Comparison of ENCODE assay signal across 25 mouse cellular contexts in genomic region chr14:25362771-25363170, GRCm38 (mm10).
A peak's percentile ranks its signal among the peaks of the same experiment; 100 is the strongest.
DNase-seq lines count a peak whose midpoint lies in the region; ATAC-seq and TF ChIP-seq lines count a peak whose summit lies in the region.
"Had no signal": no experiment of that assay in that cellular context is flagged by ENCODE, and none has a peak within 500 bp of the region (broad histone marks: within the 10 kb centered on the region; RNA-seq: fewer than 3 reads in every experiment).

No protein-coding gene starts in this region.

- in situ Hi-C loops in ES-E14 (cut with MboI; ENCODE audit: low sequenced_read_pairs in 2 of 2, unreplicated experiment in 2 of 2) = loop anchor here in 1 of 2 experiments (10.0 kb wide), 1 partner anchor 58 kb away; no protein-coding TSS in a partner anchor

- ATAC-seq in hindbrain, postnatal 0 days = no peak
- ATAC-seq in megakaryocyte, adult 5-6 weeks (ENCODE audit: poor library complexity, severe bottlenecking) = peak; percentile 54
- no peak for ATAC-seq in inflammation-experienced regulatory T-cells, adult 6 months
- ATAC-seq: intestine, embryonic 16.5 days had no signal

- peak overlapping the region; percentile 40; the same call in 1 of the 2 replicates for H3K27ac ChIP-seq in hindbrain, embryonic 10.5 days
- H3K27ac ChIP-seq in hindbrain, postnatal 0 days = no peak overlapping the region
- H3K27ac ChIP-seq in ES-E14 (ENCODE audit: insufficient read depth, low read depth, low read length, poor library complexity, severe bottlenecking) = peak overlapping the region; percentile 57; the same call in 1 of the 2 replicates
- H3K27ac ChIP-seq: heart, adult 2 months; hindbrain, embryonic 13.5 days; limb, embryonic 15.5 days; liver, embryonic 15.5 days; macrophage; midbrain, embryonic 12.5 days; neural tube, embryonic 12.5 days had no signal

- 22% methylated on average over 1 of the region's 1 CpGs for WGBS in hindbrain, embryonic 10.5 days
- 16% methylated on average over 1 of the region's 1 CpGs for WGBS in hindbrain, postnatal 0 days

- DNase-seq in hindbrain, embryonic 10.5 days (ENCODE audit: low spot score) = no peak
- no peak for DNase-seq in hindbrain, postnatal 0 days (ENCODE audit: low spot score)
- no peak for DNase-seq in ES-E14 (ENCODE audit: low read depth, low spot score)
- peak; percentile 56 for DNase-seq in ZHBTc4 (ENCODE audit: low read depth, low spot score)
- DNase-seq in gastrocnemius, postnatal 36 days = no peak
- DNase-seq: adrenal gland, adult 2 months; cerebellum, adult 18-20 months; gastrocnemius, postnatal 14 days; heart, adult 2 months; kidney, adult 9 months; kidney, postnatal 14 days; left cerebral cortex, postnatal 4 days; retina, postnatal 1 day; right cerebral cortex, postnatal 25 days; spleen, adult 18-20 months; thymus, postnatal 14 days had no signal

- TF ChIP-seq CTCF in hindbrain, postnatal 0 days (IDR thresholded peaks at IDR 0.05; ENCODE audit: low read depth) = no peak

- H3K4me1 ChIP-seq in hindbrain, embryonic 10.5 days (replicated peaks) = peaks cover 8% of the 10 kb centered on the region; the same call in 1 of the 2 replicates
- no peaks in the 10 kb centered on the region for H3K4me1 ChIP-seq in hindbrain, postnatal 0 days (ENCODE audit: insufficient read depth, low read length)
- peaks cover 5 to 11% of the 10 kb centered on the region in 2 experiments; a peak in 3 of 4 replicates for H3K4me1 ChIP-seq in ES-E14 (ENCODE audit: control insufficient read depth in 2 of 2, insufficient read depth in 2 of 2, low read length in 2 of 2, poor library complexity in 1 of 2)
- H3K4me1 ChIP-seq: liver, embryonic 15.5 days; neural tube, embryonic 12.5 days had no signal

- H3K36me3 ChIP-seq in hindbrain, embryonic 10.5 days = no peaks in the 10 kb centered on the region
- H3K36me3 ChIP-seq in hindbrain, postnatal 0 days (ENCODE audit: insufficient read depth, low read length) = no peaks in the 10 kb centered on the region
- no peaks in the 10 kb centered on the region for H3K36me3 ChIP-seq in ES-E14 (ENCODE audit: control insufficient read depth, insufficient read depth, low read length, poor library complexity, severe bottlenecking)
- H3K36me3 ChIP-seq: hindbrain, embryonic 13.5 days; limb, embryonic 15.5 days; liver, embryonic 15.5 days; midbrain, embryonic 12.5 days; neural tube, embryonic 12.5 days had no signal

- no peak overlapping the region for H3K4me2 ChIP-seq in hindbrain, postnatal 0 days (ENCODE audit: low read depth, low read length)
- H3K4me2 ChIP-seq: hindbrain, embryonic 13.5 days; limb, embryonic 15.5 days; liver, embryonic 15.5 days; midbrain, embryonic 12.5 days; neural tube, embryonic 12.5 days had no signal

- intact Hi-C loops in gastrocnemius, postnatal 36 days (cut with DNase I) = no loop called here

- no peak overlapping the region for H3K4me3 ChIP-seq in hindbrain, embryonic 10.5 days
- no peak overlapping the region for H3K4me3 ChIP-seq in hindbrain, postnatal 0 days (ENCODE audit: low read length)
- H3K4me3 ChIP-seq in ES-E14 (ENCODE audit: insufficient read depth in 1 of 2, low read depth in 1 of 2, low read length in 2 of 2, poor library complexity in 1 of 2, severe bottlenecking in 1 of 2) = no peak overlapping the region
- H3K4me3 ChIP-seq: heart, adult 2 months; hindbrain, embryonic 13.5 days; limb, embryonic 15.5 days; liver, embryonic 15.5 days; midbrain, embryonic 12.5 days; neural tube, embryonic 12.5 days had no signal

- H3K9me3 ChIP-seq in hindbrain, embryonic 10.5 days = no peaks in the 10 kb centered on the region
- H3K9me3 ChIP-seq in hindbrain, postnatal 0 days (ENCODE audit: low read length) = no peaks in the 10 kb centered on the region
- no peaks in the 10 kb centered on the region for H3K9me3 ChIP-seq in ES-E14 (ENCODE audit: control insufficient read depth, insufficient read depth, low read depth, low read length)
- H3K9me3 ChIP-seq: hindbrain, embryonic 13.5 days; limb, embryonic 15.5 days; liver, embryonic 15.5 days; midbrain, embryonic 12.5 days; neural tube, embryonic 12.5 days had no signal

- H3K27me3 ChIP-seq in hindbrain, embryonic 10.5 days (ENCODE audit: insufficient read depth, poor library complexity, severe bottlenecking) = no peaks in the 10 kb centered on the region
- H3K27me3 ChIP-seq in hindbrain, postnatal 0 days (ENCODE audit: insufficient read depth, low read length) = no peaks in the 10 kb centered on the region
- H3K27me3 ChIP-seq: hindbrain, embryonic 13.5 days; limb, embryonic 15.5 days; liver, embryonic 15.5 days; midbrain, embryonic 12.5 days; neural tube, embryonic 12.5 days had no signal

- H3K9ac ChIP-seq in hindbrain, postnatal 0 days (replicated peaks; ENCODE audit: low read length) = no peak overlapping the region
- no peak overlapping the region for H3K9ac ChIP-seq in ES-E14 (ENCODE audit: insufficient read depth, low read depth, low read length, poor library complexity, severe bottlenecking)
- H3K9ac ChIP-seq: hindbrain, embryonic 13.5 days; limb, embryonic 15.5 days; liver, embryonic 15.5 days; midbrain, embryonic 12.5 days; neural tube, embryonic 12.5 days had no signal

TF ChIP-seq in ES-E14, 5 proteins besides CTCF, POLR2A, EP300 and RAD21:
- TF ChIP-seq MAFK (IDR thresholded peaks at IDR 0.05; ENCODE audit: insufficient read depth, low read depth, low read length) (no peak), CHD2 (IDR thresholded peaks at IDR 0.05; ENCODE audit: low read depth, low read length) (no peak), HCFC1 (IDR thresholded peaks at IDR 0.05; ENCODE audit: borderline replicate concordance, insufficient read depth, low read length) (no peak), ZNF384 (IDR thresholded peaks at IDR 0.05; ENCODE audit: low read depth, low read length) (no peak), ZC3H11A (IDR thresholded peaks at IDR 0.05; ENCODE audit: borderline replicate concordance, low read depth, low read length) (no peak)
